Mouse (Mus musculus) right cerebral cortex, postnatal 4 days (tissue): Measurements from ENCODE around the gene Gnpda2.

Source experiments
- DNase-seq: peaks from one replicate; pipeline ENCODE4 v3.0.0-alpha.2; 2022

Gene Gnpda2

DNA sequence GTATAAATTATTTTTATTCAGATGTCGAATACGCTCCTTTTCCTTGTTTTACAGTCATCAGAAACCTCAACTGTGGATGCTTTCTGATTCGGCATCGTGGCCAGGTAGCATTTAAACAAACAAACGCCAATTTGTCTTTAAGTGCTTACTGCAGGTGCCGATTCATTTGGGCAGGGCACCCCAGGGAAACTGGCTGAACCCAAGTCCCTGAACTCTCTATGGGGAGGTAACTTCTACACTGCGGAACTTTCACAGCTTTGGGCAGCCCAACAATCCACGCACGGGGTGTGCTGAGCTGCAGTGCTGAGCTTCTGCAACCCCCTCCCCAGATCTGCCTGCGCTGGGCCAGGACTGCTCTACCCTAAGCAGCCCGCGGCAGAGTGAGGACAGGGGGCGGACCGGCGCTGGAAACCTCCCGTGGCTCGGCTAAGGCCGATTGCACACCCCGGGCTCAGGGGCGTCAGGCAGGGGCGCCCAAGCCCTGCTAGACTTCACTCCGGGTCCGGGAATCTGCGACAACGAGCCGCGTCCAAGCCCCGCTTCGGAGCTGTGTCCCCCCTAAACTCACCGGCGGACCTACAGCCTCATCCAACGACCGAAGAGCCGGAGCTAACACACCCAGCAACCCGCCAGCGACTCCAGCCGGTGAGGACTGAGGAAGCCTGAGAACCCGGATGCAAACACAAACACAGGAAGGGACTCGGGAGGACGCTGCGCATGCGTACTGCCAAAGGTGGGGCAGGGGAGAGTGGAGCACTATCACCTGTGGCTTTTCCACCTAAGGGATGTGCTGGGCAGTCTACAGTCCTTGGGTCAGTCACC, at the start of gene Gnpda2:
Gene Gnpda2 (minus strand): TSS at position 701 of the 822 bp plus-strand sequence.
- DNase-seq, result peak; percentile 83

DNA sequence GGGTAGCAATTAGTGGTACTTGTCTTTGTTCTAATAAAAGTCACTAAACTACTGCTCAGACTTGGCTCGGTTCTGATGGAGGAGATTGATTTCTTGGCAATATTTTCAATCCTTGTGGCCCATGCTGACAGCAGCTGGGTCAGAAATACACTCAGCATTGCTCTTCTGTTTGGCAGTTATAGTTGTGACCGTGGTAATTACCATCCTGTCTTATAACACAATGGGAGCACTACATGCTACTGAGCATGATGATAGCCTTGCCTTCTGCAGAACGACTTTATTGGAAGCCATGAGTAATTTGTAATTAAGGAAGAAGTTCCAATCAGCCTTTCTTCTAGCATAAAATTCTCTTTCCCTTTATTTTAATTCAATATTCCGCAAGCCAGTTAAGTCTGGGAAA, 42.6 kb upstream of the Gnpda2 start:
- DNase-seq, result no peak

DNA sequence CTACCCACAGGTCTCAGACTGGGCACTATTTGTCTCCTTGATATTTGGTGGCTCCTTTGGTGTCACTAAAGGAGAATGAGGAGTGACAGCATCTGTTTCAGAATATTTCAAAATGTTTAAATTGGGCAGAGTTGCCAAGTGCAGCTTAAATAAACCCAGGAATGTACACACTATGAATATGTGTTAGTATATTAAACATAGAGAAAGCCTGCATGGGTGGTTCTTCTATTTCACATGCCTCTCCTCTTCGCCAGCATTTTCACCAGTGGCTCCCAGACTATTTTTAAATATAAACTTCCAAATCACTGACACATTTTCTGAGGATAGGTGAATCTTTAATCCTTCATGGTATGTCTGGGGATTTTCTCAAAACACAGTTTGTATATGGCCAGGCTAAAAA, 28.8 kb upstream of the Gnpda2 start:
- DNase-seq, result no peak

DNA sequence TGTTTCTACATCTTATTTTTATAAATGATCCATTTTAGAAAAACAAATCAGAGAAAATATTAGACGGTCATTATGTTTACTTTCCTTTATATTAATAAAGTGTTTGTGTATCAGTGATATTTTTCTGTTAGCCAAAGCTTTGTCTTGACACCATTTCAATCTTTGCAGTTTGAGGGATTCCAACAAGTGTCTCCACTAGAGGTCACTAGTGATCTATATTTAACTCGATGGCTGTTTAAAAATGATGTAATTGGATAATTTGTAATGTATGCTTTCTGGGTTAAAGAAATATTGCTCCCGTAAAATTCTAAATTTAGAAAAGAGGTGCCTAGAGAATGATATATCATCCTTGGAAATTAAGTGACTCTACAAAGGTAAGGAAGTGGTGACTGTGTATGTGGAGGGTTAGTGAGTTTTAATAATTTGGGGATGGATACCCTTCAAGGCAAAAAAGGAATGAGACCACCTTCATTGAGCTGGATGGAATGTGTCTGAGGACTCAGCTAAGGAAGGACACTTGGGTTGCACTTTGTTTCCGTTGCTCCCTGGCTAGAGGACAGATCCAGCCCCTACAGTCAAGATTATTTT, 21.2 kb upstream of the Gnpda2 start:
- no peak for DNase-seq

DNA sequence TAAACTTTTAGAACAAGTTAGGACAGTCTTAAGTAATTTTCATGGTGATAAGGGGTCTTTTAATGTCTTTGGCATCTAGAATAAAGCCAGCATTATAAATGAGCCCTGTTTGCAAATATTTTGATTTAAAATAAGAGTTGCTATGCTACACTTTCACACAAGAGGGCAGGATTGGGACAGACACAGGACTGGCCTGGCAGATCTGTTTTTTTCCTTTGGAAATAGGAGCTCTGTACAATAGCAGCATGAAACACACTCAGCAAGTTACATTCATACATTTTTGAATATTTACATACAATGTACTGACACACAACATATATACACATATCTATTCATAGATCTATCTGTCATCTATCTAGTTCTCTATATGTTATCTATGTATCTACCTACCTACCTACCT, 8.9 kb upstream of the Gnpda2 start:
- no peak for DNase-seq

DNA sequence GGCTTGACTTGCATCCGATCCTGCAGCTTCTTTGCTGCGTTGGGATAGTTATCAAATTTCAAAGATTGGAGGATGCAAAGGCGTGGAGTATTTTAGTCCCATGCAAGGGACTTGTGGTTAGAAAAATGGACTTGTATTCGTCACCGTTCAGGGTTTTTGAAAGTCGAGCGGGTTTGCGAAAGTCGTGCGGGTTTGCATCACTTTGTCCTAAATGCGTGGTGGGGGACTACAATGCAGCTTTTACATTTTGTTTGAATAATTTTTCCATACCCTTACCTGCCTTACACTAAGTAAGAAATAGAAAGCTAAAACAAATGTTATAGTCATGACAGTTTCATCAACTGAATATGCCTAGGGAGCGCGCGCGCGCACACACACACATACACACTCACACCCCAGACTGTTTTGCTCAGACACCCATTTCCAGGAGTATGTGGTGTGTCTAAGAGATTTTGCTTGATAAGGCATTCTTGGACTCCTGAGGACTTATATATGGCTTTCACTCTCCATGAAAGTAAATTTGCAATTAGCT, 34.7 kb downstream of the Gnpda2 start:
- DNase-seq, result peak; percentile 9

DNA sequence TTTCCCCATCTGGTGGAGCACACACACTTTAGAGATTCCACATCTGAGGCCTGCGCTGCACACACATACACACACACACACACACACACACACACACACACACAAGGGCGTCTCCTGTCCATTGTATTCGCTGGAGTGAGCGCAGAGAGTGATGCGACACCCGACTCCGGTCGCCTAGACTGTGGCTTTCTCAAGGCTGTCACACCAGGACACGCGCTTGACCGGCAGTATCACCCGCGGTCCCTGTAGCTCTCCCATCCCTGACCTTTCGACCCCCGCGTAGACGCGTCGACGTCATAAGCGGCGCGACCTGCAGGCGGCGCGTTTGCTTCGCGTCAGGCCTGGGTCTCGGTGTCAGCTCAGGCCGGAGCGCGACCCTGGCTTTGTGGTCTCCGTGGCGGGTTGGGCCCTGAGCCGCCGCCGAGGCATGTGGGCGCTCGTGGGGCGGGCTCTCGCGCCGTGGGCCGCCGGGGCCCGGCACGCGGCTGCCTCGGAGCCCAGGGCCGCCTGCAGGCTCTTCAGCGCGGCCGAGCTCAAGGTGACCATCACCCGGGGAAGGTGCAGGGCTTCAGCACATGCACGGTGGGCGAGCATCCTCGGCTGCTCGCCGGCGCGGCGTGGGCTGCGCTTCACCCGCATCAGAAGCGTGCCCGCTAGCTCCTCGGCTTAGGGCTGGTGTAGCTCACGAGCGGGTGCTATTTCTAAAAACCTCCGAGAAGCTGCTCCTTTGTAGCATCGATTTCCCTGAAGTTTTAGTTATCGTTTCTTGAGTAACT, 35.3 kb downstream of the Gnpda2 start, which contains the start of gene Guf1:
Gene Guf1 (plus strand): TSS at position 296 of the 776 bp plus-strand sequence.
- DNase-seq, result peak; percentile 96

DNA sequence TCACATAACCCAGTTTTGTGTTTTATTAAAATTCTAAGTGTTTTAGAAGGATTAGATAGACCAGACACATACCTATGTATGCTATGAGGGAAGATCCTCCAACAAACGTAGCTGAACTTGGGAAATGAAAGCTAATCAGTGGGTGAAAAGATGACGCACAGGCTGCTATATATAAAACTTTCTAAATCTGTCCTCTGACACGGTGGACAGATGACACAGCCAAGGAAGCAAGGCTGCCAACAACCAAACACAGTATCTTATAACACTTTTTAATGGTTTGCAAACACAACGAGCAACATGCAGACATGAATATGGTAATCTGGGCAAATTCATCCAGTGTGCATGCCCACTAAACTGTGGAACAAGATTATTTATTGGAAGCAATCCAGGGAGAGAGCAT, 49.7 kb downstream of the Gnpda2 start, which contains the start of gene Yipf7:
Gene Yipf7 (minus strand): TSS at position 160 of the 400 bp plus-strand sequence.
- no peak for DNase-seq

DNA sequence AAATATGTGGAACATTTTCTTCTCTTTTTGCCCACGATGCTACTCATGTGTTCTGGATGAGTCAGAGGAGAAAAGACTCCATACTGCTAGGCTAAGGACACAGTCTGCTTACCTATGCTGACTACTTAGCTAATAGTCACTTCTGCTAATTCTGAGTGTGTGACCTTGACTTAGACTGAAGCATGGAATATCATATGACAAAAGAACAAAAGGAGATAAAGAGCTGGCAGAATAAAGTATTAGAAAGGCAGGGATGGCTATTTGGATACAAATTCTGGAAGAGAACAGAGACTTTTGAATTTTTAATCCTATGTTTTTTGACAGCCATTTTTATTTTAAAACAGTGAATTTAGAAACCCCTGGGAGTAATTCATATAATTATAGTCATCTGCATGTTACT, 50.5 kb downstream of the Gnpda2 start:
- DNase-seq, result no peak

DNA sequence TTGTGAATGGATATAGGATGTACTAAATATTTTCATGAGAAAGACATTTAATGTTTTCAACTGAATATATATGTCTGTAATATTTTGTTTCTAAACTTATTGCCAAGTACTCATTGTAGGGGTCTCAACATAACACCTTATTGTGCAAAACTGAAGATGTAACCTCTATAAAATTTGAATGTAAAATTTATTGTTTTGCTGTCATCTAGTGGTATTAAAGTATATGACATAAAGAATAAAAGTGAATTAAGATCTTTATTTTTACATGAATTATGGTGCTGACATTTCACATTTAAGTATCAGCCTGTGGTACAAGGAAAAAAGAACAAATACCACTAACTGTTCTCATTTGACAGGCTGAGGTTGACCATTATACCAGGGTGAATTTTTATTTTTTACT, 68.2 kb downstream of the Gnpda2 start:
- DNase-seq, result no peak
